Mouse (Mus musculus) heart, embryonic 16.5 days (tissue): ENCODE measurements around the gene Wsb2. TPM values are rescaled to one million over a fixed set of nuclear protein-coding genes. Genes with fewer than 3 reads are reported as not detected.
A peak's percentile ranks its signal among the peaks of the same experiment; 100 is the strongest.

Experiments used
- ATAC-seq: fragments of 200-750 bp; cut with Nextera tagmentation; replicated peaks from 2 replicates; pipeline ENCODE4 v1.8.0; 2017; ENCODE audit warnings: moderate number of reproducible peaks; ENCODE audit not compliant: insufficient read depth, low FRiP score; ENCODE audit errors: extremely low read depth
- H3K27ac ChIP-seq: fragments of 300-500 bp; sonication (generic); 2 replicates; pipeline ENCODE4 v1.5.1; 2014; ENCODE audit warnings: mild to moderate bottlenecking, low read length, control low read depth, moderate library complexity
- H3K27me3 ChIP-seq: fragments of 300-500 bp; sonication (generic); 2 replicates; pipeline ENCODE4 v1.6.1; 2014; ENCODE audit warnings: low read length, mixed read lengths; ENCODE audit not compliant: control insufficient read depth, insufficient read depth
- H3K36me3 ChIP-seq: fragments of 300-500 bp; sonication (generic); 2 replicates; pipeline ENCODE4 v1.6.1; 2014; ENCODE audit not compliant: control insufficient read depth, insufficient read depth
- H3K4me1 ChIP-seq: fragments of 300-500 bp; sonication (generic); 2 replicates; pipeline ENCODE4 v1.6.1; 2014; ENCODE audit warnings: low read length, mixed read lengths; ENCODE audit not compliant: control insufficient read depth, insufficient read depth
- H3K4me2 ChIP-seq: fragments of 300-500 bp; sonication (generic); 2 replicates; pipeline ENCODE4 v1.6.1; 2014; ENCODE audit warnings: low read depth, mild to moderate bottlenecking, control low read depth, low read length
- H3K4me3 ChIP-seq: fragments of 300-500 bp; sonication (generic); 2 replicates; pipeline ENCODE4 v1.5.1; 2014; ENCODE audit warnings: mild to moderate bottlenecking, control low read depth, low read length
- H3K9ac ChIP-seq: fragments of 300-500 bp; sonication (generic); 2 replicates; pipeline ENCODE4 v1.6.1; 2014; ENCODE audit warnings: low read length, control low read depth
- H3K9me3 ChIP-seq: fragments of 300-500 bp; sonication (generic); replicated peaks from 2 replicates; pipeline ENCODE4 v1.6.1; 2016; ENCODE audit warnings: low read length; ENCODE audit not compliant: control insufficient read depth
- WGBS: fragments of 180-500 bp; shearing (Covaris S2); extraction: QIAGEN DNeasy Blood & Tissue Kit; methylation state at CpG from one replicate; pipeline ENCODE4 v1.1.7; 2014; 5-methylcytosine and 5-hydroxymethylcytosine counted together
- polyA plus RNA-seq: library from polyadenylated mRNA; unstranded; fragments of >200 nt; fragmentation: Nextera tagmentation; extraction: Ambion mirVana; gene quantifications from 2 replicates; pipeline ENCODE4 v1.2.1, GENCODE M21; 2015

The Wsb2 gene
- polyA plus RNA-seq, 1 experiment from 2014 or later: 75.1 TPM

DNA sequence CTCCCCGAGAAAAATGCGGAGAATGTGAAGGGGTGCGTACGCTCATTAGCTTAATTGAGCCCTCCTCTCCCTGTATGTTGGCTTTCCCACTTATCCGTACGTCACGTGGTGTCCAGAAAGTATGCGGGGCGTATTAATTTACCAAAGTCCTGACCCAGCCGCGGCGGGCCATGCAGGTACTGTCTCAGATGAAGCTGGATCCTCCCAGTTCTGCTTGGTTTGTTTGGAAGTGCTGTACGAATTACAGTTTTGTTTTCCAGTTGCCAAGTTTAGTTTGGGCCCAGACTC lies 3.1 kb downstream of the Wsb2 start:
- Histone ChIP-seq H3K4me3 (no peak overlapping the region), H3K9me3 (no peaks in the 10 kb centered on the region), H3K4me1 (peaks cover 60% of the 10 kb centered on the region), H3K36me3 (peaks cover 13% of the 10 kb centered on the region), H3K27ac (peak overlapping the region; percentile 92), H3K4me2 (peak overlapping the region; percentile 48), H3K27me3 (no peaks in the 10 kb centered on the region), H3K9ac (no peak overlapping the region)
- no peak for ATAC-seq
- 35% methylated on average over 13 of the region's 13 CpGs for WGBS

DNA sequence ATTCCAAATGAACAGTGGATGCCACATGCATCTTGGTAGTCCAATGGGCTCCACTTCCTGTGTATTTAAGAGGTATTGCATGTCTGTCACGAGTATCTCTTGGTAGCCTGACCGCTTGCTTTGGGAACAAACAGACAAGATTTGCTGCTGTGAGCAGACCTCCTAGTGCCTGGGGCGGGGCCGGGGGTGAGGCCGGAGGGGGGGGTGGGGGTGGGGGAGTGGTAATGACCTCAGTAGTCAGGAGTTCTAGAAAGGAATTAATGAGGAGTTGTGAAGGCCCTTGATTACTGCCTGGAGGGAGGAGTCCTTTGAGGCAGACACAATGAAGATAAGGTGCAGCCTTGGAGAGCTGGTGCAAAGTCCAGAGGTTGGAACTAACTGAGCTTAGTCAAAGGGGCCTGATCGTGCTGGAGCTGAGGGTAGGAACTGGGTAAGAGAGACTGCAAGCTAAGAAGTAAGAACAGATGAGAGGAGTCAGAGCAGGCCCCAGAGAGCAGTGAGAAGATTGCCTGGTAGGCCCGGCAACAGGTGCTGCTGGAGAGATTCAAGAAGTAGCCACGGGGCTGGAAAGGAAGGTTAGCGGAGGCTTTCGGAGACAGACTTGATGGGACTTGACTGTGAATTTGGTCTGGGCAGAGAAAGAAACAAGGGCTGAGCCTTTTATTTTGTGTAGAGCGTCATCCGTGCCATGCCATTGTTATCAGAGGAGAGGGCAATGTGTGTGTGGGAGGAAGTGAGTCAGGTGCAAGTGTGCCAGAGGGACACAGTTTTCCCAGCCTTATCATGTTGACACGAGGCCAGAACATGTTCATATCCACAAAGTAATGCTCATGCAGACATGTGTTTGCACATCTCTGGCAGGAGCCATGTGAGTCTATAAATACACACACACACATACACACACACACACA lies 3.8 kb downstream of the Wsb2 start:
- peaks cover 19% of the 10 kb centered on the region for H3K36me3 ChIP-seq
- H3K9ac ChIP-seq: peak overlapping the region; percentile 64
- H3K27me3 ChIP-seq: no peaks in the 10 kb centered on the region
- H3K27ac ChIP-seq: peak overlapping the region; percentile 92
- H3K9me3 ChIP-seq: no peaks in the 10 kb centered on the region
- peaks cover 57% of the 10 kb centered on the region for H3K4me1 ChIP-seq
- 0 out of 2 replicates have a peak, but pooled peaks have one; percentile 11 for ATAC-seq
- H3K4me2 ChIP-seq: peak overlapping the region; percentile 48
- 19% methylated on average over 13 of the region's 13 CpGs for WGBS
- H3K4me3 ChIP-seq: peak overlapping the region; percentile 9

DNA sequence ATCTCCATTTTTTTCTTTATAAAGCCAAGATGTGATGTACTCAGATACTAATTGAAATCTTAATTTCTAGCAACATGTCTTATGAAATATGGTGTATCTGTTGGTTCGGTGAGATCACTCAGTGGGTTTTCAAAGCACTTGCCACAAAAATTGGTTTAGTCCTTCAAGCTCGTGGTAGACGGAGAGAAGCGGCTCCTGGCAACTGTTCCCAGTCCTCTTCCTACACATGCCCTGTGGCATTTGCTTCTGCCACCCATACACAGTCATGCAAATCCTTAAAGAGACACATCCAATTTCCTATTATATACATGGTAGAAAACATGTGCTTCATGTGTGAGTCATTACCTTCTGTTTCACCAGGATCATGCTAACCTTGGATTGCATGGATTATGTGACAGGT lies 4.5 kb downstream of the Wsb2 start:
- H3K4me1 ChIP-seq: peaks cover 50% of the 10 kb centered on the region
- WGBS: 67% methylated on average over 4 of the region's 4 CpGs
- no peak overlapping the region for H3K9ac ChIP-seq
- H3K4me3 ChIP-seq: no peak overlapping the region
- peak overlapping the region; percentile 92 for H3K27ac ChIP-seq
- no peaks in the 10 kb centered on the region for H3K9me3 ChIP-seq
- peaks cover 22% of the 10 kb centered on the region for H3K36me3 ChIP-seq
- no peak for ATAC-seq
- peak overlapping the region; percentile 48; the same call in 1 of the 2 replicates for H3K4me2 ChIP-seq
- H3K27me3 ChIP-seq: no peaks in the 10 kb centered on the region

DNA sequence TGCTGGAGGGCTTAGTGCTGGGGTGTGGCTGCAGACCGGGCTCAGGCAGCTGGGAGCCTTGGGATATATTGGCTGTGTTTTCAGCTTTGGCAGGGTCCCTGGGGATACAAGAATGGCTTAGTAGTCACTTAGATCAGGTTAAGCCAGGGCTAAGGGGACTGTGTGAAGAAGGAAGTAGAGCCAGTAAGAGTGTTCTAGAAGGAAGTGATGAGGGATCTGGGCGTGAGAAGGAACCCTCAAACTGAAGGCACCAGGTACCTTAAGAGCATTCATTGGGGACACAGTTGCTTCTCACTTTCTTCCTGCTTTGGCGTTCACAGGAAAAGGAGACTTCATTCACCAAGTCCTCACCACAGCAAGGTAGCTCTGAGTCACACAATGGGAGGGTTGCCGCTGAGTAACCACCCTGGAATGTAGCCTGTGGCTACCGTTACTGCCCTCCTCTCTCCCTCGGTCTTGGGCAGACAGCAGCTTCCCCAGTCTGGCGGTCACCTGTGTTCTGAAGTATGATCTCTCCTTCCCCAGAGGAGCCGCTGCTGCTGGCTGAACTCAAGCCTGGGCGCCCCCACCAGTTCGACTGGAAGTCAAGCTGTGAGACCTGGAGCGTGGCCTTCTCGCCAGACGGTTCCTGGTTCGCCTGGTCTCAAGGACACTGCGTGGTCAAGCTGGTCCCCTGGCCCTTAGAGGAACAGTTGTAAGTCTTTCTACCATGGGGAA lies 6.1 kb downstream of the Wsb2 start:
- ATAC-seq: no peak
- Histone ChIP-seq H3K4me2 (no peak overlapping the region), H3K27ac (0 out of 2 replicates have a peak overlapping the region, but pooled peaks have one; percentile 37), H3K4me1 (peaks cover 49% of the 10 kb centered on the region), H3K27me3 (no peaks in the 10 kb centered on the region), H3K36me3 (peaks cover 25% of the 10 kb centered on the region), H3K9ac (peak overlapping the region; percentile 21; the same call in 1 of the 2 replicates), H3K4me3 (no peak overlapping the region), H3K9me3 (no peaks in the 10 kb centered on the region)
- 42% methylated on average over 15 of the region's 15 CpGs for WGBS

DNA sequence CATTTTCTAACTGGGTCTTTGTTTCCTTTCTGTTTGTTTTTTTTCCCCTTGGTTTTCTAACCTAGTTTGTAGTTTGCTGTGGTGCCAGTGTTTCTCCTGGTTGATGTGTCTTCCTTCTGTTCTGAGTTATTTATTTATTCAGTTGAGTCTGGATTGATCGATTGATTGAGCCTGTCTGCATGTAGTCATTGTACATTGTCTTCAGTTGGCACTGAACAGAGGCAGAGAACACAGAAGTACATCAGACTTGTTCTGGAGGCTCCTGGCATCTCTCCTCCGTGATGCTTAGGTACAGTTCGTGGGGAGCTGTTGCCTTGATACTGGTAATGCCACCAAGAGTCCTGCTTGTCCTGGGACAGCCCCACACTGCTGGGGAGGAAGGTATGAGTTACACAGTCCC lies 7.7 kb downstream of the Wsb2 start:
- Histone ChIP-seq H3K4me1 (peaks cover 38% of the 10 kb centered on the region), H3K4me2 (no peak overlapping the region), H3K27me3 (no peaks in the 10 kb centered on the region), H3K36me3 (peaks cover 25% of the 10 kb centered on the region), H3K9me3 (no peaks in the 10 kb centered on the region), H3K27ac (no peak overlapping the region), H3K4me3 (no peak overlapping the region), H3K9ac (no peak overlapping the region)
- no peak for ATAC-seq
- 80% methylated on average over 3 of the region's 3 CpGs for WGBS

DNA sequence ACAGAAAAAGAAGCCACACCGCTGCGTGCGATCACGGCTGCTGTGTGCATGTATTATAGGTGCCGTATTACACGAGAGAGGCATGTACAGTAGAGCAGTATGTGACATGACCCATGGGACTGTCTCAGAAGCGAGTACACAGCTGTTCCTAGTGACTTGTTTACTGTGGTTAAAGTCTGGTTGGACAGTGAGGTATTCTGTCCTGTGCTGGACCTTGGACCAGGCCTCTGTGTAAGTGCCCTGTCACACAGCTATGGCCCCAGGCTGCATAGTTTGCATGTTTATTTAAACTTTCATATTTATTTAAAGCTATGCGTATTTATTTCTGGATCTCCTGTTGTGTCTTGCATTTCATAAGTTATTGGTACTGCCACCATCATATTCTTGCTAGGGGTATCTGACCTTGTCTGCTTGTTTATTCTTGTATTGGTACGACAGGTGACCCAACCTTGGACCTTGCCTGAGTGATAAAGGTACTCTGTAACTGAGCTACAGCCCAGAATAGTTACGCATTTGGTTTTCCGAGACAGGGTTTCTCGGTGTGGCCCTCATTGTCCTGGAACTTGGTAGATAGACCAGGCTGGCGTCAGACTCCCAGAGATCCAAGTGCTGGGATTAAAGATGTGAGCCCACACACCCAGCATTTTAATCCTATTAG lies 8.9 kb downstream of the Wsb2 start:
- 91% methylated on average over 13 of the region's 13 CpGs for WGBS

DNA sequence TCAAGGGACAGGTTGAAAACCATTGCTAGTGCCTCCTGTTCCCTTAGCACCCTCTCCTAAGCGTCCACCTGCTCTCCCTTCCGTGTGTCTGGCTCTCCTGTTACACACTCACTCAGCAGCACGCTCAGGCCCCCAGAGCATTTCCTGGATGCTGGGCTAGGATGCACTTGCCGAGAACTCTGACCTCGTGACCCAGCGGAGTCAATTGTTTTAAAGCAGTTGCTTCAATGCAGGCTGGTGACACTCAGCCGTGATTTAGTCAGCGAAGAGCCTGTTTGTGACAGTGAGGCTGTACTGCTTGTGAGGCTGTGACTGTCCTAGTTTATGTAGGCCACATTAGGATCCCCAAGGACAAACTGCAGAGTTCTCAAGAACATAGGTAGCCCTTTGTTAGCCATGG lies 10.1 kb downstream of the Wsb2 start:
- Histone ChIP-seq H3K4me2 (no peak overlapping the region), H3K9me3 (no peaks in the 10 kb centered on the region), H3K4me3 (no peak overlapping the region), H3K27ac (no peak overlapping the region), H3K9ac (no peak overlapping the region), H3K36me3 (peaks cover 36% of the 10 kb centered on the region), H3K4me1 (peaks cover 20% of the 10 kb centered on the region), H3K27me3 (no peaks in the 10 kb centered on the region)
- 55% methylated on average over 8 of the region's 8 CpGs for WGBS
- no peak for ATAC-seq

More for the DNA sequence above, 8.9 kb downstream of the Wsb2 start:
- Histone ChIP-seq H3K9me3 (no peaks in the 10 kb centered on the region), H3K27ac (no peak overlapping the region), H3K4me2 (no peak overlapping the region), H3K9ac (no peak overlapping the region), H3K4me3 (no peak overlapping the region), H3K27me3 (no peaks in the 10 kb centered on the region), H3K36me3 (peaks cover 28% of the 10 kb centered on the region), H3K4me1 (peaks cover 32% of the 10 kb centered on the region)
- no peak for ATAC-seq

DNA sequence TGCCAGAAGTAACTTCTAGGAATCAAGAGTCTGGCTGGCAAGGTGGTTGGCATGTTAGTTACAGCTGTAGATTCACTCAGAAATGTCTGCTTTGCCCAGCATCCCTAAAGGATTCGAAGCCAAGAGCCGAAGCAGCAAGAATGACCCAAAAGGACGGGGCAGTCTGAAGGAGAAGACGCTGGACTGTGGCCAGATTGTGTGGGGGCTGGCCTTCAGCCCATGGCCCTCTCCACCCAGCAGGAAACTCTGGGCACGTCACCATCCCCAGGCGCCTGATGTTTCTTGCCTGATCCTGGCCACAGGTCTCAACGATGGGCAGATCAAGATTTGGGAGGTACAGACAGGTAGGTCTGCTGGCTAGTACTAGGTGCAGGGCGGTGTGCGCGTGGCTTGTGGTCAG lies 13.5 kb downstream of the Wsb2 start:
- no peak overlapping the region for H3K27ac ChIP-seq
- no peak for ATAC-seq
- H3K4me2 ChIP-seq: no peak overlapping the region
- H3K9ac ChIP-seq: no peak overlapping the region
- WGBS: 70% methylated on average over 10 of the region's 10 CpGs
- no peaks in the 10 kb centered on the region for H3K27me3 ChIP-seq
- no peak overlapping the region for H3K4me3 ChIP-seq
- no peaks in the 10 kb centered on the region for H3K9me3 ChIP-seq
- H3K36me3 ChIP-seq: peaks cover 38% of the 10 kb centered on the region
- peaks cover 6% of the 10 kb centered on the region; the same call in 1 of the 2 replicates for H3K4me1 ChIP-seq
